Mouse (Mus musculus) CD8-positive naive resting alpha-beta T cell, adult 2 months (primary cell): ENCODE results near the gene Sec24a.

Experiments
- DNase-seq, 2 experiments: peaks; one replicate each; pipeline ENCODE4 v3.0.0; 2022; ENCODE audit warnings: low read depth in 2 of 2, low spot score in 2 of 2

Gene Sec24a

GRCm38 (mm10) chr11:51649889-51650199 is 113.6 kb downstream of the Sec24a start:
- DNase-seq, result no peak

- DNase-seq, result no peak
Observed at GRCm38 (mm10) chr11:51649111-51649888, 114.1 kb downstream of the Sec24a start.

GRCm38 (mm10) chr11:51648566-51648965 is 114.9 kb downstream of the Sec24a start:
- DNase-seq, result no peak

- DNase-seq, result no peak
Observed at GRCm38 (mm10) chr11:51646751-51647667, 116.4 kb downstream of the Sec24a start.

GRCm38 (mm10) chr11:51646245-51646644 is 117.2 kb downstream of the Sec24a start:
- DNase-seq, result no peak

GRCm38 (mm10) chr11:51645293-51645692 is 118.1 kb downstream of the Sec24a start:
- no peak for DNase-seq

GRCm38 (mm10) chr11:51644217-51644616 is 119.2 kb downstream of the Sec24a start:
- peak in 1 of 2 experiments; percentile 27 for DNase-seq

- no peak for DNase-seq
Observed at GRCm38 (mm10) chr11:51643761-51644160, 119.7 kb downstream of the Sec24a start.

GRCm38 (mm10) chr11:51643202-51643601 is 120.2 kb downstream of the Sec24a start:
- DNase-seq, result no peak
